Comparison of ENCODE assay signal across 18 mouse cellular contexts in genomic region chr16:14308245-14309073, GRCm38 (mm10). TPM values are rescaled to one million over a fixed set of nuclear protein-coding genes. Genes with fewer than 3 reads are reported as not detected.
A peak's percentile ranks its signal among the peaks of the same experiment; 100 is the strongest.
DNase-seq lines count a peak whose midpoint lies in the region; ATAC-seq lines count a peak whose summit lies in the region.
"Had no signal": no experiment of that assay in that cellular context is flagged by ENCODE, and none has a peak within 500 bp of the region (broad histone marks: within the 10 kb centered on the region; RNA-seq: fewer than 3 reads in every experiment).

No protein-coding gene starts in this region.

- no peaks in the 10 kb centered on the region for H3K27me3 ChIP-seq in heart, embryonic 12.5 days (replicated peaks)
- H3K27me3 ChIP-seq in intestine, embryonic 16.5 days (replicated peaks; ENCODE audit: control insufficient read depth, insufficient read depth, low read length), result no peaks in the 10 kb centered on the region
- H3K27me3 ChIP-seq: heart, embryonic 13.5 days; kidney, embryonic 15.5 days; midbrain, embryonic 15.5 days had no signal

- H3K4me2 ChIP-seq in heart, embryonic 12.5 days, result no peak overlapping the region
- no peak overlapping the region for H3K4me2 ChIP-seq in intestine, embryonic 16.5 days (ENCODE audit: low read depth, low read length)
- H3K4me2 ChIP-seq: heart, embryonic 13.5 days; hindbrain, embryonic 14.5 days; kidney, embryonic 15.5 days; midbrain, embryonic 15.5 days had no signal

- no peaks in the 10 kb centered on the region for H3K9me3 ChIP-seq in heart, embryonic 12.5 days (replicated peaks)
- no peaks in the 10 kb centered on the region for H3K9me3 ChIP-seq in intestine, embryonic 16.5 days (ENCODE audit: control insufficient read depth, low read length)
- H3K9me3 ChIP-seq: forebrain, embryonic 10.5 days; heart, embryonic 13.5 days; kidney, embryonic 15.5 days; midbrain, embryonic 15.5 days had no signal

- peak; percentile 63; the same call in 1 of the 2 replicates for ATAC-seq in heart, embryonic 12.5 days (ENCODE audit: insufficient number of reproducible peaks, low FRiP score)
- peak; percentile 62; the same call in 1 of the 2 replicates for ATAC-seq in intestine, embryonic 16.5 days
- ATAC-seq in megakaryocyte-erythroid progenitor cell, adult 5-6 weeks (replicated peaks; ENCODE audit: low FRiP score, low TSS enrichment, poor library complexity, severe bottlenecking), result peak; percentile 90
- ATAC-seq: midbrain, embryonic 15.5 days had no signal

- H3K4me1 ChIP-seq in heart, embryonic 12.5 days (replicated peaks), result peaks cover 6% of the 10 kb centered on the region; the same call in 1 of the 2 replicates
- peaks cover 4% of the 10 kb centered on the region for H3K4me1 ChIP-seq in brown adipose tissue, adult 24 weeks (ENCODE audit: control insufficient read depth, insufficient read depth, insufficient read length, low read length)
- H3K4me1 ChIP-seq in intestine, embryonic 16.5 days (ENCODE audit: control insufficient read depth, insufficient read depth, low read length), result no peaks in the 10 kb centered on the region
- H3K4me1 ChIP-seq: forebrain, embryonic 10.5 days; midbrain, embryonic 15.5 days had no signal

- no peak overlapping the region for H3K4me3 ChIP-seq in heart, embryonic 12.5 days
- H3K4me3 ChIP-seq in brown adipose tissue, adult 24 weeks (ENCODE audit: insufficient read depth, low read depth, low read length), result no peak overlapping the region
- no peak overlapping the region for H3K4me3 ChIP-seq in intestine, embryonic 16.5 days (ENCODE audit: low read length)
- H3K4me3 ChIP-seq: forebrain, embryonic 10.5 days; heart, embryonic 13.5 days; kidney, embryonic 15.5 days; midbrain, embryonic 15.5 days had no signal

- H3K27ac ChIP-seq in heart, embryonic 12.5 days (ENCODE audit: poor library complexity, severe bottlenecking), result no peak overlapping the region
- peak overlapping the region; percentile 37 for H3K27ac ChIP-seq in brown adipose tissue, adult 24 weeks (replicated peaks; ENCODE audit: low read depth, low read length)
- H3K27ac ChIP-seq in intestine, embryonic 16.5 days (ENCODE audit: low read length), result no peak overlapping the region
- H3K27ac ChIP-seq: forebrain, embryonic 10.5 days; heart, embryonic 13.5 days; hindbrain, embryonic 14.5 days; kidney, embryonic 15.5 days; midbrain, embryonic 15.5 days had no signal

- no peak overlapping the region for H3K9ac ChIP-seq in heart, embryonic 12.5 days
- H3K9ac ChIP-seq in intestine, embryonic 16.5 days (ENCODE audit: low read depth, low read length), result no peak overlapping the region
- H3K9ac ChIP-seq: heart, embryonic 13.5 days; hindbrain, embryonic 14.5 days; kidney, embryonic 15.5 days; midbrain, embryonic 15.5 days had no signal

- WGBS in heart, embryonic 12.5 days, result 74% methylated on average over 6 of the region's 6 CpGs
- WGBS in intestine, embryonic 16.5 days, result 87% methylated on average over 6 of the region's 6 CpGs

- H3K36me3 ChIP-seq in heart, embryonic 12.5 days, result peaks cover 61% of the 10 kb centered on the region
- peaks cover 10% of the 10 kb centered on the region for H3K36me3 ChIP-seq in intestine, embryonic 16.5 days (ENCODE audit: control insufficient read depth, insufficient read depth, low read length)

- DNase-seq in heart, adult 9 months (ENCODE audit: low spot score in 2 of 2), result no peak
- DNase-seq in embryo, embryonic 10 days (ENCODE audit: low spot score), result no peak
- no peak for DNase-seq in layer of hippocampus, postnatal 25 days (ENCODE audit: extremely low spot score in 1 of 2, low spot score in 1 of 2)
- no peak for DNase-seq in embryo, embryonic 9.5 days (ENCODE audit: extremely low spot score)
- DNase-seq: cerebellum, adult 11-12 months; embryo, embryonic 11 days; left cerebral cortex, postnatal 4 days; lung, postnatal 14 days; thymus, postnatal 36 days had no signal

RNA-seq across cellular contexts. Expression of gene Fopnl, which starts 8.7 kb away (rescaled TPM):
- polyA plus RNA-seq in heart, embryonic 12.5 days (2016; fragmentation: Nextera tagmentation; extraction: Ambion mirVana), result 96.3 and 112 TPM in 2 replicates
- 79.2 and 86.7 TPM in 2 replicates for polyA plus RNA-seq in brown adipose tissue, adult 24 weeks (2012; ENCODE audit: insufficient read depth, insufficient read length, missing spikeins)
- polyA plus RNA-seq in intestine, embryonic 16.5 days (2015; fragmentation: Nextera tagmentation; extraction: Ambion mirVana), result 106 and 115 TPM in 2 replicates
- 60.9 and 92.5 TPM in 2 replicates for total RNA-seq in megakaryocyte-erythroid progenitor cell, adult 5-6 weeks (2014; fragmentation: Nextera tagmentation)
- total RNA-seq in megakaryocyte-erythroid progenitor cell, adult 5-6 weeks (2017), result 39.4 and 40.3 TPM in 2 replicates
- total RNA-seq in layer of hippocampus, postnatal 25 days (2021), result 10 to 100 TPM; 50.3 to 54.7 TPM

RNA-seq across cellular contexts. Expression of gene Myh11, which starts 17.3 kb away (rescaled TPM):
- 0.74 and 1.8 TPM in 2 replicates for polyA plus RNA-seq in heart, embryonic 12.5 days (2016; fragmentation: Nextera tagmentation; extraction: Ambion mirVana)
- polyA plus RNA-seq in brown adipose tissue, adult 24 weeks (2012; ENCODE audit: insufficient read depth, insufficient read length, missing spikeins), result 5.9 and 11.0 TPM in 2 replicates
- polyA plus RNA-seq in intestine, embryonic 16.5 days (2015; fragmentation: Nextera tagmentation; extraction: Ambion mirVana), result 140 and 148 TPM in 2 replicates
- 0.15 TPM in 1 of 2 replicates, not detected in the other for total RNA-seq in megakaryocyte-erythroid progenitor cell, adult 5-6 weeks (2014; fragmentation: Nextera tagmentation)
- total RNA-seq in megakaryocyte-erythroid progenitor cell, adult 5-6 weeks (2017), result 0.09 TPM in 1 of 2 replicates, not detected in the other
- total RNA-seq in layer of hippocampus, postnatal 25 days (2021), result 1 to 10 TPM; 3.8 to 4.9 TPM

RNA-seq across cellular contexts. Expression of gene Abcc1, which starts 52.9 kb away (rescaled TPM):
- 3.1 and 3.4 TPM in 2 replicates for polyA plus RNA-seq in heart, embryonic 12.5 days (2016; fragmentation: Nextera tagmentation; extraction: Ambion mirVana)
- 11.1 and 20.7 TPM in 2 replicates for polyA plus RNA-seq in brown adipose tissue, adult 24 weeks (2012; ENCODE audit: insufficient read depth, insufficient read length, missing spikeins)
- 5.6 and 7.1 TPM in 2 replicates for polyA plus RNA-seq in intestine, embryonic 16.5 days (2015; fragmentation: Nextera tagmentation; extraction: Ambion mirVana)
- 32.6 and 42.0 TPM in 2 replicates for total RNA-seq in megakaryocyte-erythroid progenitor cell, adult 5-6 weeks (2014; fragmentation: Nextera tagmentation)
- 19.1 and 25.8 TPM in 2 replicates for total RNA-seq in megakaryocyte-erythroid progenitor cell, adult 5-6 weeks (2017)
- total RNA-seq in layer of hippocampus, postnatal 25 days (2021), result 10 to 100 TPM; 10.7 to 16.5 TPM

Comparison
In these comparisons a context has a peak if more than half of its experiments do, and no peak if none do; other contexts are left out.
1. RNA of gene Myh11, which starts 17.3 kb away (polyA plus RNA-seq): 140 to 148 TPM in intestine, embryonic 16.5 days; 5.9 to 11.0 TPM in brown adipose tissue, adult 24 weeks and 0.74 to 1.8 TPM in heart, embryonic 12.5 days; every median in the first group is over 10 times any median in the second.
2. Peak in every context shown above with its lines, with median percentiles within 50 percentile points of each other: ATAC-seq.